In the genomic region with DNA sequence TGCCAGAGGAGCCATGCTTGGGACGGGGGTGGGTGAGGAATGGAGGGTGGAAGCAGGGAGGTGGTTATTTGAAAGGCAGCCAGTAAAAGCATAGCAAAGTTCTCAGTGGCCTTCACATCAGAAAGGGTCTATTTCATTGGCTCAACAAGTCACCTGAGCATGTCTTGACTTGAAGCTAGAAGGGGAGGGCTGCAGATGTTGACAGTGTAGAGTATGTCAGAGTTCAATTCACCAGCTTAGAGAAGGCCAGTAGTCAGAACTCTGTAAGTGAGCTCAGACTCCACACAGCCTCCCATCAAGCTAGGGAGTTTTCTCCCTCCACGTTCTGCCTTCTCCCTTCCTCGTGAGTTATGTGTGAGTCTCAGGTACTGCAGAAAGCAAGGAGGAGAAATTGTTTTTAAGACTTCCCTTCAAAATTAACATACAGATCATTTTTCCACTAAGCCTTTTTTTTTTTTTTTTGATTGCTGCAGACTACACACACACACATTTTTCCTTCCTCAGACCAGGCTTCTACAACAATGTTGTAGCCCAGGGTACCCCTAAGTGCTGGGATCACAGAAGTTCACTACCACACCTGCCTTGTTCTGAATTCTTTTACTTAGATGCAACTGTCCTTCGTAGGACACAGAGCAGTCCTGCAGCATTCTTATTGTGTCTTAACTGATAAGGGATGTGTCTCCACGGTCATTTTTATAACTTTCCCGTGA, we compare ENCODE assay signal across 8 mouse cellular contexts. TPM values are rescaled to one million over a fixed set of nuclear protein-coding genes. Genes with fewer than 3 reads are reported as not detected.
A peak's percentile ranks its signal among the peaks of the same experiment; 100 is the strongest.
DNase-seq lines count a peak whose midpoint lies in the region; ATAC-seq and TF ChIP-seq lines count a peak whose summit lies in the region.

No protein-coding gene starts in this region.

- H3K9ac ChIP-seq in heart, embryonic 16.5 days (ENCODE audit: low read length): no peak overlapping the region
- H3K9ac ChIP-seq in forebrain, embryonic 12.5 days: no peak overlapping the region

- H3K4me3 ChIP-seq in gastrocnemius, adult 2 months: peak overlapping the region; percentile 63
- no peak overlapping the region for H3K4me3 ChIP-seq in G1E (ENCODE audit: low read depth, low read length)
- no peak overlapping the region for H3K4me3 ChIP-seq in heart, embryonic 16.5 days (ENCODE audit: low read length)
- H3K4me3 ChIP-seq in forebrain, embryonic 12.5 days (replicated peaks): no peak overlapping the region

- peaks cover 49% of the 10 kb centered on the region for H3K36me3 ChIP-seq in G1E (replicated peaks)
- H3K36me3 ChIP-seq in heart, embryonic 16.5 days (ENCODE audit: control insufficient read depth, insufficient read depth): peaks cover 19% of the 10 kb centered on the region
- H3K36me3 ChIP-seq in forebrain, embryonic 12.5 days (replicated peaks): peaks cover 41% of the 10 kb centered on the region

- H3K9me3 ChIP-seq in G1E (replicated peaks): no peaks in the 10 kb centered on the region
- no peaks in the 10 kb centered on the region for H3K9me3 ChIP-seq in heart, embryonic 16.5 days (replicated peaks; ENCODE audit: control insufficient read depth, low read length)
- no peaks in the 10 kb centered on the region for H3K9me3 ChIP-seq in forebrain, embryonic 12.5 days

- H3K27me3 ChIP-seq in G1E (ENCODE audit: insufficient read depth, low read length): no peaks in the 10 kb centered on the region
- no peaks in the 10 kb centered on the region for H3K27me3 ChIP-seq in heart, embryonic 16.5 days (ENCODE audit: control insufficient read depth, insufficient read depth, low read length)
- no peaks in the 10 kb centered on the region for H3K27me3 ChIP-seq in forebrain, embryonic 12.5 days

- ATAC-seq in G1E (ENCODE audit: extremely low read depth, insufficient number of reproducible peaks, low FRiP score, poor library complexity, severe bottlenecking): 0 out of 2 replicates have a peak, but pooled peaks have one; percentile 29
- peak; percentile 70 for ATAC-seq in heart, embryonic 16.5 days (replicated peaks; ENCODE audit: extremely low read depth, insufficient read depth, low FRiP score)
- ATAC-seq in forebrain, embryonic 12.5 days (ENCODE audit: low FRiP score): no peak

- 25% methylated on average over 6 of the region's 6 CpGs for WGBS in heart, embryonic 16.5 days
- 87% methylated on average over 6 of the region's 6 CpGs for WGBS in forebrain, embryonic 12.5 days

- peak overlapping the region; percentile 78 for H3K27ac ChIP-seq in gastrocnemius, adult 2 months
- H3K27ac ChIP-seq in heart, embryonic 16.5 days (ENCODE audit: low read length): peak overlapping the region; percentile 70
- no peak overlapping the region for H3K27ac ChIP-seq in forebrain, embryonic 12.5 days

- TF ChIP-seq CTCF in gastrocnemius, adult 2 months (IDR thresholded peaks at IDR 0.05): no peak
- TF ChIP-seq CTCF in G1E (IDR thresholded peaks at IDR 0.05; ENCODE audit: low read depth, low read length): no peak

- peak overlapping the region; percentile 13; the same call in 1 of the 2 replicates for H3K4me2 ChIP-seq in heart, embryonic 16.5 days (ENCODE audit: low read depth, low read length)
- H3K4me2 ChIP-seq in forebrain, embryonic 12.5 days: no peak overlapping the region

- intact Hi-C loops in gastrocnemius, adult 2 months (cut with DNase I): no loop called here
- intact Hi-C loops in gastrocnemius, postnatal 14 days (cut with DNase I; ENCODE audit: low total_unique reads): no loop called here

- H3K4me1 ChIP-seq in G1E (ENCODE audit: insufficient read depth, low read depth, low read length): peaks cover 11% of the 10 kb centered on the region
- peaks cover 10% of the 10 kb centered on the region for H3K4me1 ChIP-seq in heart, embryonic 16.5 days (ENCODE audit: control insufficient read depth, insufficient read depth, low read length)
- H3K4me1 ChIP-seq in forebrain, embryonic 12.5 days: no peaks in the 10 kb centered on the region

- no peak for DNase-seq in gastrocnemius, adult 2 months
- DNase-seq in gastrocnemius, postnatal 14 days: no peak
- no peak for DNase-seq in G1E (ENCODE audit: low spot score)
- DNase-seq in lung, postnatal 25 days (ENCODE audit: low spot score): peak; percentile 41
- DNase-seq in cerebellum, postnatal 14 days: no peak
- DNase-seq in layer of hippocampus, adult 11-12 months (ENCODE audit: low spot score): no peak

RNA-seq across cellular contexts. Expression of a gene that starts 0.5 kb away (rescaled TPM):
- total RNA-seq in gastrocnemius, adult 2 months (2021): 1 to 10 TPM; 1.6 to 2.7 TPM
- total RNA-seq in gastrocnemius, postnatal 14 days (2021): 1 to 10 TPM; 4.7 to 5.5 TPM
- total RNA-seq in G1E (2014; fragmentation: Nextera tagmentation): 6.6 and 11.9 TPM in 2 replicates
- total RNA-seq in G1E (2017): 70.6 and 72.8 TPM in 2 replicates
- polyA plus RNA-seq in G1E (2012): 41.2 and 50.4 TPM in 2 replicates
- 9.4 and 19.2 TPM in 2 replicates for polyA plus RNA-seq in heart, embryonic 16.5 days (2015; fragmentation: Nextera tagmentation; extraction: Ambion mirVana)
- polyA plus RNA-seq in forebrain, embryonic 12.5 days (2016; fragmentation: Nextera tagmentation; extraction: Ambion mirVana): 1.0 and 1.7 TPM in 2 replicates

RNA-seq across cellular contexts. Expression of a gene that starts 56.0 kb away (rescaled TPM):
- 100 to 1,000 TPM; 258 to 380 TPM for total RNA-seq in gastrocnemius, adult 2 months (2021)
- 100 to 1,000 TPM; 128 to 166 TPM for total RNA-seq in gastrocnemius, postnatal 14 days (2021)
- total RNA-seq in G1E (2014; fragmentation: Nextera tagmentation) (not detected in 2 replicates), G1E (2017) (0.11 and 0.76 TPM in 2 replicates)
- not detected in 2 replicates for polyA plus RNA-seq in G1E (2012)
- 14.9 and 15.5 TPM in 2 replicates for polyA plus RNA-seq in heart, embryonic 16.5 days (2015; fragmentation: Nextera tagmentation; extraction: Ambion mirVana)
- polyA plus RNA-seq in forebrain, embryonic 12.5 days (2016; fragmentation: Nextera tagmentation; extraction: Ambion mirVana): 0.22 TPM in 1 of 2 replicates, not detected in the other

RNA-seq across cellular contexts. Expression of a gene that starts 59.3 kb away (rescaled TPM):
- total RNA-seq in gastrocnemius, adult 2 months (2021): 10 to 100 TPM; 17.7 to 28.9 TPM
- 10 to 100 TPM; 19.4 to 21.8 TPM for total RNA-seq in gastrocnemius, postnatal 14 days (2021)
- total RNA-seq in G1E (2014; fragmentation: Nextera tagmentation): 30.0 and 31.9 TPM in 2 replicates
- total RNA-seq in G1E (2017): 33.9 and 39.3 TPM in 2 replicates
- polyA plus RNA-seq in G1E (2012): 11.0 and 12.1 TPM in 2 replicates
- polyA plus RNA-seq in heart, embryonic 16.5 days (2015; fragmentation: Nextera tagmentation; extraction: Ambion mirVana): 53.0 and 54.4 TPM in 2 replicates
- 74.7 and 91.1 TPM in 2 replicates for polyA plus RNA-seq in forebrain, embryonic 12.5 days (2016; fragmentation: Nextera tagmentation; extraction: Ambion mirVana)

RNA-seq across cellular contexts. Expression of a gene that starts 59.5 kb away (rescaled TPM):
- total RNA-seq in gastrocnemius, adult 2 months (2021): under 1 TPM in 1 of 2 experiments, not detected in 1; 0.25 TPM
- total RNA-seq in gastrocnemius, postnatal 14 days (2021): under 1 TPM in 1 of 2 experiments, not detected in 1; 0.45 TPM
- total RNA-seq in G1E (2014; fragmentation: Nextera tagmentation): 1.8 and 2.4 TPM in 2 replicates
- total RNA-seq in G1E (2017): 1.4 and 2.1 TPM in 2 replicates
- 0.47 and 0.68 TPM in 2 replicates for polyA plus RNA-seq in G1E (2012)
- polyA plus RNA-seq in heart, embryonic 16.5 days (2015; fragmentation: Nextera tagmentation; extraction: Ambion mirVana): 0.62 and 0.79 TPM in 2 replicates
- polyA plus RNA-seq in forebrain, embryonic 12.5 days (2016; fragmentation: Nextera tagmentation; extraction: Ambion mirVana): 0.59 and 0.98 TPM in 2 replicates

Comparison
In these comparisons a context has a peak if more than half of its experiments do, and no peak if none do; other contexts are left out.
1. RNA of a gene that starts 56.0 kb away (total RNA-seq): 258 to 380 TPM in gastrocnemius, adult 2 months and 128 to 166 TPM in gastrocnemius, postnatal 14 days; 0.11 to 0.76 TPM in G1E; every median in the first group is over 10 times any median in the second.